Mouse (Mus musculus) E14TG2a.4 (cell line): ENCODE results near the gene Gm19965.

Experiments
- H3K27me3 ChIP-seq: 2 replicates; pipeline ENCODE4 v1.6.1; 2014; ENCODE audit warnings: low read length, control low read depth; ENCODE audit not compliant: insufficient read depth
- H3K36me3 ChIP-seq: 2 replicates; pipeline ENCODE4 v1.6.1; 2014; ENCODE audit warnings: low read length, control low read depth; ENCODE audit not compliant: insufficient read depth
- H3K4me1 ChIP-seq: replicated peaks from 2 replicates; pipeline ENCODE4 v1.6.1; 2014; ENCODE audit warnings: low read depth, low read length, control low read depth
- H3K4me3 ChIP-seq: replicated peaks from 2 replicates; pipeline ENCODE4 v1.5.1; 2014; ENCODE audit warnings: mild to moderate bottlenecking, low read length
- H3K9me3 ChIP-seq: 2 replicates; pipeline ENCODE4 v1.6.1; 2014; ENCODE audit warnings: low read length, control low read depth
- CTCF ChIP-seq: conservative IDR thresholded peaks from 2 replicates; pipeline ENCODE4 v1.5.1; 2014; ENCODE audit warnings: low read length
- NANOG ChIP-seq: IDR thresholded peaks from 2 replicates; pipeline ENCODE4 v1.6.1; 2014; ENCODE audit warnings: borderline replicate concordance, low read length, mixed read lengths
- POU5F1 ChIP-seq: IDR thresholded peaks from 2 replicates; pipeline ENCODE4 v1.6.1; 2014; ENCODE audit warnings: low read length, borderline replicate concordance

Gm19965 gene

GRCm38 (mm10) chr1:116802683-116803082 lies at the start of gene Gm19965:
Gene Gm19965 (plus strand): TSS chr1:116802983.
- Histone ChIP-seq H3K4me1 (no peaks in the 10 kb centered on the region), H3K36me3 (no peaks in the 10 kb centered on the region), H3K27me3 (no peaks in the 10 kb centered on the region), H3K9me3 (no peaks in the 10 kb centered on the region), H3K4me3 (no peak within 1 kb of the TSS)
- TF ChIP-seq CTCF: no peak
- no peak for TF ChIP-seq NANOG
- TF ChIP-seq POU5F1: no peak

GRCm38 (mm10) chr1:116782471-116782989 lies 20.3 kb upstream of the Gm19965 start:
- TF ChIP-seq POU5F1: no peak
- no peak for TF ChIP-seq CTCF
- TF ChIP-seq NANOG: no peak
- no peaks in the 10 kb centered on the region for H3K27me3 ChIP-seq
- no peak overlapping the region for H3K4me3 ChIP-seq
- no peaks in the 10 kb centered on the region for H3K4me1 ChIP-seq
- H3K9me3 ChIP-seq: no peaks in the 10 kb centered on the region
- H3K36me3 ChIP-seq: no peaks in the 10 kb centered on the region
